Mouse (Mus musculus): ENCODE measurements around the gene Dhrs1.

GRCm38 (mm10) chr14:55743711-55744110, 1.8 kb downstream of the Dhrs1 start:
- TF ChIP-seq CTCF (IDR thresholded peaks at IDR 0.05; ENCODE audit: low read depth) = peak; percentile 100
- no peak for TF ChIP-seq EP300 (IDR thresholded peaks at IDR 0.05; ENCODE audit: low read depth)
